Mouse (Mus musculus): Measurements from ENCODE around the gene E2f3.

The E2f3 gene

GRCm38 (mm10) chr13:29985855-29986755 lies at the start of gene E2f3:
TSS of gene E2f3 (minus strand) at chr13:29986063.
- DNase-seq (ENCODE audit: low spot score), result peak; percentile 96

- no peak for DNase-seq (ENCODE audit: low spot score)
Observed at GRCm38 (mm10) chr13:30034540-30034939, 48.7 kb upstream of the E2f3 start.

GRCm38 (mm10) chr13:30031684-30032335 lies 45.9 kb upstream of the E2f3 start:
- DNase-seq (ENCODE audit: low spot score), result no peak

- DNase-seq (ENCODE audit: low spot score), result no peak
Observed at GRCm38 (mm10) chr13:30027841-30028240, 42.0 kb upstream of the E2f3 start.

- DNase-seq (ENCODE audit: low spot score), result no peak
Observed at GRCm38 (mm10) chr13:30022487-30022886, 36.6 kb upstream of the E2f3 start.

GRCm38 (mm10) chr13:30018573-30018972 lies 32.7 kb upstream of the E2f3 start:
- DNase-seq (ENCODE audit: low spot score), result no peak

GRCm38 (mm10) chr13:30017611-30018010 lies 31.7 kb upstream of the E2f3 start:
- DNase-seq (ENCODE audit: low spot score), result no peak

- DNase-seq (ENCODE audit: low spot score), result no peak
Observed at GRCm38 (mm10) chr13:30014576-30014975, 28.7 kb upstream of the E2f3 start.

GRCm38 (mm10) chr13:30012226-30012625 lies 26.4 kb upstream of the E2f3 start:
- no peak for DNase-seq (ENCODE audit: low spot score)

GRCm38 (mm10) chr13:30008738-30009137 lies 22.9 kb upstream of the E2f3 start:
- DNase-seq (ENCODE audit: low spot score), result no peak

GRCm38 (mm10) chr13:30005422-30005821 lies 19.6 kb upstream of the E2f3 start:
- no peak for DNase-seq (ENCODE audit: low spot score)

- no peak for DNase-seq (ENCODE audit: low spot score)
Observed at GRCm38 (mm10) chr13:30004849-30005248, 19.0 kb upstream of the E2f3 start.

GRCm38 (mm10) chr13:30003169-30003568 lies 17.3 kb upstream of the E2f3 start:
- peak; percentile 27 for DNase-seq (ENCODE audit: low spot score)

GRCm38 (mm10) chr13:30001041-30001440 lies 15.2 kb upstream of the E2f3 start:
- no peak for DNase-seq (ENCODE audit: low spot score)

- DNase-seq (ENCODE audit: low spot score), result no peak
Observed at GRCm38 (mm10) chr13:29987956-29988355, 2.1 kb upstream of the E2f3 start.

- no peak for DNase-seq (ENCODE audit: low spot score)
Observed at GRCm38 (mm10) chr13:29986756-29987120, 875 bp upstream of the E2f3 start.

- peak; percentile 26 for DNase-seq (ENCODE audit: low spot score)
Observed at GRCm38 (mm10) chr13:29985101-29985854, 585 bp downstream of the E2f3 start.

- DNase-seq (ENCODE audit: low spot score), result peak; percentile 49
Observed at GRCm38 (mm10) chr13:29984286-29985100, 1.4 kb downstream of the E2f3 start.

GRCm38 (mm10) chr13:29983523-29984191 lies 2.2 kb downstream of the E2f3 start:
- DNase-seq (ENCODE audit: low spot score), result no peak

- DNase-seq (ENCODE audit: low spot score), result no peak
Observed at GRCm38 (mm10) chr13:29983037-29983436, 2.8 kb downstream of the E2f3 start.

GRCm38 (mm10) chr13:29982400-29982799 lies 3.5 kb downstream of the E2f3 start:
- no peak for DNase-seq (ENCODE audit: low spot score)
